Mouse (Mus musculus) liver, embryonic 14.5 days (tissue): ENCODE results near the gene Tcta. TPM values are rescaled to one million over a fixed set of nuclear protein-coding genes. Genes with fewer than 3 reads are reported as not detected.

ENCODE experiments used
- ATAC-seq: fragments of 200-750 bp; cut with Nextera tagmentation; 2 replicates; pipeline ENCODE4 v1.8.0; 2017; ENCODE audit warnings: moderate number of reproducible peaks, mild to moderate bottlenecking, moderate library complexity; ENCODE audit not compliant: insufficient read depth
- DNase-seq, 3 experiments: peaks; one replicate each; pipeline ENCODE4 v3.0.0-alpha.2; 2012 to 2013; ENCODE audit warnings: low read depth in 3 of 3, low spot score in 3 of 3
- H3K27ac ChIP-seq: fragments of 300-500 bp; sonication (generic); 2 replicates; pipeline ENCODE4 v1.5.1; 2014; ENCODE audit warnings: moderate library complexity, mild to moderate bottlenecking, control low read depth, inconsistent platforms
- H3K27me3 ChIP-seq: fragments of 300-500 bp; sonication (generic); 2 replicates; pipeline ENCODE4 v1.6.1; 2014; ENCODE audit warnings: mild to moderate bottlenecking, low read length, moderate library complexity; ENCODE audit not compliant: control insufficient read depth, insufficient read depth
- H3K36me3 ChIP-seq: fragments of 300-500 bp; sonication (generic); replicated peaks from 2 replicates; pipeline ENCODE4 v1.6.1; 2014; ENCODE audit warnings: low read depth; ENCODE audit not compliant: control insufficient read depth, insufficient read depth
- H3K4me1 ChIP-seq, 2 experiments: fragments of 200-500 bp in 1 of 2; fragments of 300-500 bp in 1 of 2; sonication (generic) in 1 of 2; replicated peaks; 2 replicates each; pipeline ENCODE4 v1.6.1; 2012 to 2014; ENCODE audit warnings: antibody characterized with exemption in 1 of 2, inconsistent platforms in 1 of 2, low read length in 1 of 2; ENCODE audit not compliant: control insufficient read depth in 2 of 2, insufficient read depth in 2 of 2
- H3K4me2 ChIP-seq: fragments of 300-500 bp; sonication (generic); 2 replicates; pipeline ENCODE4 v1.6.1; 2014; ENCODE audit warnings: low read depth, mild to moderate bottlenecking, control low read depth, moderate library complexity
- H3K4me3 ChIP-seq, 2 experiments: fragments of 200-500 bp in 1 of 2; fragments of 300-500 bp in 1 of 2; sonication (generic) in 1 of 2; 2 replicates each; pipeline ENCODE4 v1.5.1; 2012 to 2014; ENCODE audit warnings: low read depth in 2 of 2, low read length in 2 of 2, mild to moderate bottlenecking in 2 of 2, control low read depth in 1 of 2, inconsistent platforms in 1 of 2, moderate library complexity in 1 of 2; ENCODE audit not compliant: insufficient read depth in 1 of 2
- H3K9ac ChIP-seq: fragments of 300-500 bp; sonication (generic); replicated peaks from 2 replicates; pipeline ENCODE4 v1.6.1; 2014; ENCODE audit warnings: mild to moderate bottlenecking, control low read depth, moderate library complexity
- H3K9me3 ChIP-seq: fragments of 300-500 bp; sonication (generic); 2 replicates; pipeline ENCODE4 v1.6.1; 2016; ENCODE audit warnings: low read length, mixed read lengths; ENCODE audit not compliant: control insufficient read depth
- CTCF ChIP-seq: IDR thresholded peaks from 2 replicates; pipeline ENCODE4 v1.5.1; 2016; ENCODE audit warnings: antibody characterized with exemption, low read depth, control low read depth
- EP300 ChIP-seq: IDR thresholded peaks from 2 replicates; pipeline ENCODE4 v1.6.1; 2016; ENCODE audit warnings: antibody characterized with exemption, low read depth
- WGBS: fragments of 180-500 bp; shearing (Covaris S2); extraction: QIAGEN DNeasy Blood & Tissue Kit; methylation state at CpG from one replicate; pipeline ENCODE4 v1.1.7; 2014; ENCODE audit not compliant: insufficient replicate concordance; 5-methylcytosine and 5-hydroxymethylcytosine counted together
- polyA plus RNA-seq, 2 experiments: library from polyadenylated mRNA; depleted of rRNA in 1 of 2; stranded (reverse) in 1 of 2; unstranded in 1 of 2; fragments of >200 nt; fragmentation: Nextera tagmentation in 1 of 2; extraction: Ambion mirVana in 1 of 2; gene quantifications; 2 replicates each; pipeline versions ENCODE4 v1.2.1 to v1.2.3; 2012 to 2014

The Tcta gene
- polyA plus RNA-seq, 2 experiments: 10.6 to 10.9 TPM

DNA sequence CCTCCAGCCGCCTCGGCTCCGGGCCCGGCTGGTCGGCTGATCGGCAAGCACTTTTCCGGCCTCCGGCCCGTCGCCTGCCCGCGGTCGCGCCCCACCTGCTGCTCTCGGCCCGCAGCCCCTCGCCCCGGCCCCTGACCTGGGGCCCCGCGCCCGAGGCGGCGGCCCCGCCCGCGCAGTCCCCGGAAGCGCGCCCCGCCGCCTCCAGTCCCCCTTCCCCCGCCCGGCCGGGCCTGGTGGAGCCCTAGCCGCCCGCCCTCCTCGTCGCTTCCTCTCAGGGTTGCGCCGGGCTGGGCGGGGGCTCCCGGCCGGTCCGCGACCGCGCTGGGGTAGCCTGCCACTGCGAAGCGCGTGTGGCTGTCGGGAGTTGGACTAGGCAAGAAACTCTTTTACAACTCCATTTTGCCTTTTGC lies 616 bp upstream of the Tcta start:
- TF ChIP-seq CTCF (no peak), EP300 (no peak)
- Histone ChIP-seq H3K27me3 (no peaks in the 10 kb centered on the region), H3K27ac (peak overlapping the region; percentile 99), H3K4me3 (peak overlapping the region; percentile 81 to 99), H3K4me1 (peaks cover 30 to 32% of the 10 kb centered on the region in 2 experiments), H3K9ac (peak overlapping the region; percentile 100), H3K9me3 (no peaks in the 10 kb centered on the region), H3K4me2 (peak overlapping the region; percentile 91), H3K36me3 (peaks cover 10% of the 10 kb centered on the region)
- ATAC-seq (peak; percentile 76), DNase-seq (peak; percentile 70 to 72 (median 70))
- under 1% methylated on average over 46 of the region's 51 CpGs for WGBS

DNA sequence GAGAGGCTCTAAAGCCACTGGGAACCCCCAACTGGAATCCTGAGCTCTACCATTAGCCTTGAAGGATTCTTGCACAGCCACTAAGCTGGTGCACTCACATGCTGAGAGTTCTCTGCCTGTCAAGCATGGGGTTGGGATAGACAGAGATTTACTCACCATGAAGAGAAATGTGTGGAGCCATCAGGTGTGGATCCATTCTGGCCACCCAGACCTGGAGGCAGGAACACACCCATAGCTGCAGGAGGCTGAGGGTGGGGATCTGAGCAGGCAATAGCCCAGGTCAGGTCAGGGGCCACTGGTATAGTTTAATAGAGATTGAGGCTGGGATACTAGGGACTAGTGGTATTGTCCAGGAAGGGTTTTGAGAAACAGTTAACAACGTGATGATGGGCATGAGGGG lies 790 bp downstream of the Tcta start:
- Histone ChIP-seq H3K9me3 (no peaks in the 10 kb centered on the region), H3K4me3 (peak overlapping the region; percentile 78 to 99), H3K36me3 (peaks cover 7% of the 10 kb centered on the region), H3K4me1 (peaks cover 22 to 24% of the 10 kb centered on the region in 2 experiments), H3K27me3 (no peaks in the 10 kb centered on the region), H3K27ac (peak overlapping the region; percentile 99), H3K4me2 (peak overlapping the region; percentile 91), H3K9ac (peak overlapping the region; percentile 89)
- WGBS: 0% methylated on average over 1 of the region's 1 CpGs
- no peak for ATAC-seq
- TF ChIP-seq CTCF (no peak), EP300 (no peak)
- no peak for DNase-seq

DNA sequence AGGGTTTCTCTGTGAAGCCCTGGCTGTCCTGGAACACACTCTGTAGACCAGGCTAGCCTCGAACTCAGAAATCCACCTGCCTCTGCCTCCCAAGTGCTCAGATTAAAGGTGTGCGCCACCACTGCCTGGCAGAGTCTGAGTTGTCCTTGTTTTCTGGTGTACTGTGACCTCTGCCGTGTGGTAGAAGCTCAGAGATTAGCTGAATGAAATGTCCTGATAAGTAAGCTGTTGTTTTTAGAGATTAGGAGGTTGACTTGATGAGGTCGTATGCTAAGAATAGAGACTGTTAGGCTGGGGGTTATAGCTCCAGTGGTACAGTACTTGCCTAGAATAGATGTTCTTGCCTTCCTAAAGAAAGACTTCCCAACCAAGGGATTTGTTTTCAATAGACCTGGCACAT lies 1.2 kb downstream of the Tcta start:
- Histone ChIP-seq H3K36me3 (peaks cover 7% of the 10 kb centered on the region), H3K27ac (peak overlapping the region; percentile 99), H3K9me3 (no peaks in the 10 kb centered on the region), H3K4me3 (peak overlapping the region; percentile 78 to 99; a peak in 3 of 4 replicates), H3K4me2 (peak overlapping the region; percentile 91), H3K9ac (peak overlapping the region; percentile 89), H3K4me1 (peaks cover 22% of the 10 kb centered on the region in 2 experiments), H3K27me3 (no peaks in the 10 kb centered on the region)
- 25% methylated on average over 4 of the region's 4 CpGs for WGBS
- TF ChIP-seq EP300: no peak
- no peak for TF ChIP-seq CTCF
- no peak for ATAC-seq
- DNase-seq: no peak

DNA sequence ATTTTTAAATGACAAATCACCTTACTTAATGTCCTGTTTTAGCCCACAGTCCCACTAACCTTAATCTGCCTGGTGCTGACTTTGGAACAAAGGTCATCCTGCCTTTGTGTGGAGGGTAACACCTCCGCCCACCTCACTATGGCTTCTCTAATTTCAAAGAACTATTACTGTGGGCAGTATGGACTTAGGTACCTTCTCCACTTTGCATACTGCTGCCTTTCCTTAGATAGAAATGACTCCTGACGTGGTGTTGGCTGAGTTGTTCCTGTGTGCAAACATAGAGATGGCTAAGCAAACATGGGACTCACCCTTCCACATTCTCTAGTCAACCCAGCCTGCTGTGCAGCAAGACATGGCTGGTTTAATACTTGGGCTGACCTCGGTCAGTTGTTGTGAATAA lies 4.1 kb downstream of the Tcta start:
- H3K4me2 ChIP-seq: no peak overlapping the region
- WGBS: 67% methylated on average over 3 of the region's 3 CpGs
- ATAC-seq (no peak), DNase-seq (no peak)
- H3K27ac ChIP-seq: no peak overlapping the region
- peaks cover 9% of the 10 kb centered on the region in 2 experiments for H3K4me1 ChIP-seq
- TF ChIP-seq CTCF (no peak), EP300 (no peak)
- no peaks in the 10 kb centered on the region for H3K9me3 ChIP-seq
- peaks cover 4% of the 10 kb centered on the region for H3K36me3 ChIP-seq
- H3K4me3 ChIP-seq: no peak overlapping the region
- H3K9ac ChIP-seq: no peak overlapping the region
- H3K27me3 ChIP-seq: no peaks in the 10 kb centered on the region

DNA sequence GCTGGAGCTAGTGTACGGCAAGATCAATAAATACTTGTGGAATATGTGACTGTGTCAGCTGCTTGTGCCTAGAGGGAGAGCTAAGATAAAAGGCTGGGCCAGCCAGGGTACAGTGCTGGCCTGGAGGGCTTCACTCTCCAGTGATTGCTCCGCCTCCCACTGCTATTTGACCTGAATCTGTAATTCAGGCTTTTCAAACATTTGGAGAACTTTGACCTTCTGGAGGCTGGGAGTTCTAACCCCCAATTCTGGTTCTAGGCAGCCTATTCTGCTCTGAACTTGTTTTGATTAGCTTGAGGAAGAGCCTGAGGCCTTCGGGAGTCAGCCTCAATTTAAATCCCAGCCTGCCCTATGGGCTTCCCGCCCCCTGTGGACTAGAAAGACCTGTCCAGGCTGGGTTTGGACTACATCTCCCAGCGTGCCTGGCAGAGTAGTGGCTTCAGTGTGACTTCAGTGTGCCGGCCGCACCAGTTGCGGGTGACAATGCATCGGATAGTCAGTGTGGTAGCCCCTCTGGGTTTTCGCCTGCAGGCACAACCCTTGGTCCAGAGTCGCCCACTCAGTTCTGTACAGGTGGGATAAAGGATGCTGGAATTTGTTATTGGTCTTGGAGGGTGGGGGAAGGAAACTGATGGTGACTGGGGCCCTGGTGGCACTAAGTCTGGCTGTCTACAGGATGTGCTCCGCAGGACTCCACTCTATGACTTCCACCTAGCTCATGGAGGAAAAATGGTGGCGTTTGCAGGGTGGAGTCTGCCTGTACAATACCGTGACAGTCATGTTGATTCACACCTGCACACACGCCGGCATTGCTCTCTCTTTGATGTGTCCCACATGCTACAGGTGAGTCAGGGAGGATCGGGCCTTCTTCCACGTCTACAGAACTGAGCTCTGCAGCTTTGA lies 9.3 kb downstream of the Tcta start, which contains the start of gene Amt:
Gene Amt, plus strand, starts transcription at position 401 of the 903 bp plus-strand sequence.
- Histone ChIP-seq H3K36me3 (no peaks in the 10 kb centered on the region), H3K4me1 (no peaks in the 10 kb centered on the region), H3K9me3 (no peaks in the 10 kb centered on the region), H3K9ac (peak within 1 kb of the TSS; percentile 27; the same call in 1 of the 2 replicates), H3K4me3 (peak within 1 kb of the TSS; percentile 31 to 45; a peak in 3 of 4 replicates), H3K27me3 (no peaks in the 10 kb centered on the region), H3K4me2 (peak within 1 kb of the TSS; percentile 21), H3K27ac (peak within 1 kb of the TSS; percentile 27)
- ATAC-seq: peak; percentile 65
- DNase-seq: peak in 1 of 3 experiments; percentile 44
- 49% methylated on average over 18 of the region's 18 CpGs for WGBS
- no peak for TF ChIP-seq EP300
- no peak for TF ChIP-seq CTCF
